Mouse (Mus musculus): ENCODE data around the gene Chsy1. TPM values are rescaled to one million over a fixed set of nuclear protein-coding genes. Genes with fewer than 3 reads are reported as not detected.

The Chsy1 gene
- total RNA-seq, 2 experiments from 2014 or later, result 12.2 to 16.0 TPM

Other genes starting within 250 kb of the Chsy1 start
- 10 to 100 TPM; 49.3 to 53.8 TPM for gene Pcsk6, start 247.8 kb upstream of the Chsy1 start, total RNA-seq (2021)
- not detected for gene Gm45213, start 65.9 kb upstream of the Chsy1 start, total RNA-seq (2021)
- gene Snrpa1, start 50.5 kb upstream of the Chsy1 start, total RNA-seq (2021), result 10 to 100 TPM; 20.1 to 24.0 TPM
- 10 to 100 TPM; 35.3 to 37.2 TPM for gene Selenos, start 29.9 kb upstream of the Chsy1 start, total RNA-seq (2021)

Measured in heart, postnatal 36 days (tissue).